Mouse (Mus musculus): Measurements from ENCODE around the gene Dlg2. TPM values are rescaled to one million over a fixed set of nuclear protein-coding genes. Genes with fewer than 3 reads are reported as not detected.

Gene Dlg2
- polyA plus RNA-seq, 1 experiment = 0.21 TPM

DNA sequence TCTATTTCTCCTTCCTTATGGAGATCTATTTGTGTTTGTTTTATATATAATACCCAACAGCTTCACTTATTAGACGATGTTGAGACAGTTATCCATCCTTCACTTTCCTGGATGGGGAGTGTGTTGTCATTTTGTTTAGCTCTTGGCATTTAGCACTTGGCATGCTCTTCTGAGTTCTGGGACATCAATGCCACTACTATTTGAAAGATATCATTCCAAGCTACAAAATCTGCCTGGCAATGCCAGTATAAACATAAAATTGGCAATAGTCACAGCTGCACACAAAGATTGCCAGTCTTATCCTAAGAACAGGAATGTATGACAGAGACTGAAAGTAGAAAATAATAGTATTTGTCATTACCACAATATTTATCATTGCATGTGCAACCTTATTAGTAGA, 735.8 kb downstream of the Dlg2 start:
- 89% methylated on average over 1 of the region's 1 CpGs for WGBS
- no peak for DNase-seq (ENCODE audit: low read depth, low spot score)

DNA sequence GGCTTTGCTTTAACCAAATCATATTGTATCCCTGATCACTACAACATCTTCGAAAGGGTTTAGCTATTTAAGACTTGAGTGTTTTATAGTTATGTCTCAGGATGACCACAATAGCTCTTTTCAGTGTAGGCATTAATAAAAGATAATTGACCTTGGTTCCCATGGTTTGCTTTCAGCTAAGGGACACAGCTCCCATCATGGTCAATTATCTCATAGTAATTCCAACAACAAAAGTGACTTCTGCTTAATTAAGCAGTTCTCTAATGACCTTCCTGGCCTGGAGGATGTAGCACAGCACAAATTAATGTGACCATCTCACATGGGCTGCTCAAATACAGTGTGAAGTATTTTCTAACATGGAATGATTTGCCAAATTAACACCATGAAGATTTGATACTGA, 738.4 kb downstream of the Dlg2 start:
- DNase-seq (ENCODE audit: low read depth, low spot score) = no peak
- WGBS = 47% methylated on average over 1 of the region's 1 CpGs

DNA sequence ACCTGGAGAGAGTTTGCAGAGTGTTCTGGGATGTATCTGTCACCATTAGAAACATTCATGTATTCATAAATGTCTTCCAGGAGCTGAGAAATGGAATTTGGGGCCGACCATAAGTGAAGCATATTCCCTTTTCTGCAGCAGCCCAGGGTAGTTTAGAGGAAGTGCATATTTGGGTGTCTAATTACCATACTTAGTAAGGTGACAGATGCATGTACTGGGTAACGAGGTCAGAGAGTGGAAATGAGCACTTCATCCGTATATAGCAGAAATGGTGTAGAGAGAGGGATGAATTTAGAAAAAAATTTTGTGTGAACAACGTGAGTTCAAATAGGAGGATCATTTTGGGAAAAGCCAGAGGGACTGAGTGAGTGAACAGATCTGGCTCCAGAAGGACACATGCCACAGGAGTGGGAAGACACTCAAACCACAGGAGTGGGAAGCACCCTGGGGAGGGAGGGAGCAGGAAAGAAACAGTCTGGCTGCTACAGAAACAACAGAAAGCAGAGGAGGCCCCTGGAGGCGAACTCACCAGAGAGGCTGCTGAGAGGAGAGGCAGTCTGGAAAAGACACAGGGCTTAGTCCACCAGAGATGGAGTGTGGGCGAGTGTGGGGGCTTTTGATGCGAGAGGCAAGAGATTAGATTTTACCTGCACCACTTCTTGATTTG, 742.0 kb downstream of the Dlg2 start:
- 60% methylated on average over 7 of the region's 7 CpGs for WGBS
- DNase-seq (ENCODE audit: low read depth, low spot score) = no peak

DNA sequence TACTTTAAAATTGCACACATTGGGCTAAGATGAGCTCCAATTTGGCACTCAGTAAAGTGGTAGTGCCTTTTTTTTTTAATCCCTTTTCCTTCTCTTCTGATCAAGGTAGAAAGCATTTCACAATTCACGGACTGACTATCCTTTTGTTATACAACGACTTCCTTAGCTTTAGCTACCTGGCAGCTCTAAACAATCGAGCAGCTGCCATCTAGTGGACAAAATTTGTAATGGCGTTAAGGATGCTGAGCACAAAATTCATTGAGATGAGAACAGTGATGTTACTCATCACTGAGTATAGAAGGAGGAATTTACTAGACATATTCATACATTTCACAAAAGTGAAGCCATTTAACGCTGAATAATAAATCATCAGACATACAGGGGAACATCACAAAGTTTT, 750.0 kb downstream of the Dlg2 start:
- under 1% methylated on average over 5 of the region's 5 CpGs for WGBS
- DNase-seq (ENCODE audit: low read depth, low spot score) = peak; percentile 45

DNA sequence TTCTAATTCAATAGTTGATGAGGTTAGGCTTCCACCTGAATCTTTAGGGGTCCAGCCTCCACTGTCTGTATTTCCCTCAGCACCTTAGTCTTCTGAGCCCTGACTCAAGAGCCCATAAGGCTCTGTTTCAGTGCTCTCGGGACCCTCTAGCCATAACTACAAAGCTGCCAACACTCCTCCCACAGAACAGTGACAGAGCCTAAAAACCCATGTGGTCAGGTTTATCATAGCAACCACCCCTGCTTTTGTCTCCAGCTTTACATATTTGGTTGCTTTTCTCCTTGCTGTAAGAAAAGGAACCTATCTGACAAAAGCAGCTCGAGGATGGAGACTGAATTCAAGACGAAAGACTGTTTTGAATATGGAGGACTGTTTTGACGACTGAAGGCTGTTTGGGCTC, 765.2 kb downstream of the Dlg2 start:
- WGBS = 60% methylated on average over 4 of the region's 4 CpGs
- no peak for DNase-seq (ENCODE audit: low read depth, low spot score)

DNA sequence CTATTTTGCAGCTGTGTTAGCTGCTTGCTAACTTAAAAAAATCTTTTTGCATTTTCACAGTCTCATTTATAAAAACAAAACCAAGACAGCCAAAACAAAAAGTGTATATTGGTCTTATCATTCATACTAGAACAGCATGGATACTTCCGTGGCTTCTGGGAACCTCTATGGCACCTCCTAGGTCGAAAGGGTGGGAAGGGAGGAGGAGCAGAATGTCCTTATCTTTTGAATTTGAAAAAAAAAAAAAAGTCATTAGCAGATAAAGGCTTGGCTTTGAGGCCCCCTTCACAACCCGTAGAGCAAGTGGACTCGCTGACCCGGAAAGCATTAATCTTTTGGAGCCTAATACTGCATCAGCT, 785.2 kb downstream of the Dlg2 start:
- 2% methylated on average over 5 of the region's 5 CpGs for WGBS
- DNase-seq (ENCODE audit: low read depth, low spot score) = no peak

DNA sequence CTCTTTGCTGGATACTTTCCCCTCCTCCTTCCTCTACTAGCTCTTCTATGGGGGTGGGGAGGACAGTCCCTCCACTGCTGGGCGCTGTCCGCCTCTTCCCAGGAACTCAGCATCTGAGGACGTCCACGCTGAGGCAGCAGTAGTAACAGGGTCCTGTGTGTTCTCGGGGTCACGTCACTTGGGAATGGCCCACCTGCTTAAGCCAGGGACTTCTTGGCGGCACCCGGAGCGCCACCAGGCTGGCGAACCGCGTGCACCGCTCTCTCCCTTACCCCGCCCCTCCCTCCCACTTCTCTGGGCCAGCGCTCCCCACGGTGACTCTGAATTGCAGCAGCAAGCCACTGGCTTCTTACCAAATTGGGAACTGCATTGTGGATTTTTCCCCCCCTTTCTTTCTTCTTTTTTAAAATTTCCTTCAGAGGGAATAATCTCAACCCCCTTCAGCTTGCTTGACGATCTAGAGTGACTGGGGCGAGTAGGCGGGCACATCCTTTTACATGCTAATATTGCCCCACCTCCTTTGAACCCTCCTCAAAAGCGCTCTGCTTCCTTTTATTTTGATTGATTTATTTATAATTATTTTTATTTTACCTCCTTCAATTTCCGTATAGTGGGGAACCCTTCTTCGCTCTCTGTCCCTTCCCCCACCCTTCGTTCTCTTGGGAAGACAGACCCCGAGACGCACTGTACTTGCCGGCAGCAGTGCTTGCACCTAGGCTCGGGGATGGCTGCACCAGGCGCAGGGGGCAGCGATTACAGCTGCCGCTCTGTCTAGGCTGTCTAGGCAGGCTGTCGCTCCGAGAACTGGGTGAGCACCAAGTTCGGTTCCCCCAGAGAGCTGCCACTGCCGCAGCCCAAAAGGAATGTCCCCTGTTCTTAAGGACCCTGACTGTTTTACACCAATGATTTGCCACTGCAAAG, 785.8 kb downstream of the Dlg2 start:
- 2% methylated on average over 34 of the region's 34 CpGs for WGBS
- DNase-seq (ENCODE audit: low read depth, low spot score) = no peak

DNA sequence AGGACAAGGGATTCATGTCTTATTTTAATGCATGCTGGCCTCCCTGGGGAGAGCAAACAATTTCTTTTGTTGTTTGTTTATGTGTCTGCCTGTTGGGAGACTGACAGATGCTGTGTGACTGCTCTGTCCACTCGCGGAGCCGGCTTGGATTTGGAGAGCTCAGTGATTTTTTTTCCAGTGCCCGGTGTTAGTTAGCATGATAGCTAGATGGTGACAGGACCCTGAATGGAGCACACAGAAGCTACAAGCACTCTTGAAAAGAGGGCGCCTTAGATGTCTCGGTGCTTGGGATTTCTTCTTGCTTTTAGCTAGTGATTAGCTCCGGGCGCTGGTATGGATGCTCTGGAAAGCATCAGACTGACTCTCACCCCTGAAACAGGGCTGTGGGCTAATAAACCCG, 786.5 kb downstream of the Dlg2 start:
- WGBS = 9% methylated on average over 9 of the region's 9 CpGs
- DNase-seq (ENCODE audit: low read depth, low spot score) = no peak

DNA sequence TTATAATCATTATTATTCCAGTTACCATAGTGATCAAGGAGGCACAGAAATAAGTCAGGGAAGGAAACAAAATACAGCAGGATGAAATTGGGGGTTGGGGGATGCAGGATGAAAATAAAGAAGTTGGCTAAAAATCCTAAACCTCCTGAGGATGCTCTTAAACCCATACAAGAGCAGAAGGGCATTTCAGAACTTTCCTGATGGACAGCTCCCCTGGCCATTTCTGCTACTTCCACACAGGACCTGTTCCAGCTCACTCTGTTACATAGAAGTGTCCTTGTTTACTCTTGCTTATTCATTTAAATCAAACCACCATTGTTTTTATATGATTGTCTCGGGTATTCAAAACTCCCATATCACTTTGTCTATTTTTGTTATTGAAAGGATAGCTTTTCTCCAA, 791.3 kb downstream of the Dlg2 start:
- no peak for DNase-seq (ENCODE audit: low read depth, low spot score)
- WGBS = 17% methylated on average over 1 of the region's 1 CpGs

DNA sequence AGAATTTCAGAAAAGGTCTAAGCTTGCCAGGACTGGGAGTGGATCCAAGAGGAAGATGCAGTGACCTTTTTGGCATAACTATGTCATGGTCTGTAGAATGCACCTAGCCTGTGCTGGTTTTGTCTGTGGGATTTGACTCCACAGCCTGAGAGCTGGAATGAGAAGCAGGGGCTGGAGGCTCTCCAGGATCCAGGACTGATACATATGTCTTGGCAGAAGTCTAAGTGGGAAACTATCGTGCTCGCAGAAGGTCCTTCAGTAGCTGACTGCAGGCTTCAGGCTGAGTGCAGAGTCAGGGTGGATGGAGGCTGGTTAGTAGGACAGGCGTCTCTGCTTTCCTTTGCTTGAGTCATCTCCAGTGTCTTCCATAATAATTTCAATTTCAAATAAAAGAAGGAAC, 807.7 kb downstream of the Dlg2 start:
- no peak for DNase-seq (ENCODE audit: low read depth, low spot score)
- WGBS = 84% methylated on average over 3 of the region's 3 CpGs

DNA sequence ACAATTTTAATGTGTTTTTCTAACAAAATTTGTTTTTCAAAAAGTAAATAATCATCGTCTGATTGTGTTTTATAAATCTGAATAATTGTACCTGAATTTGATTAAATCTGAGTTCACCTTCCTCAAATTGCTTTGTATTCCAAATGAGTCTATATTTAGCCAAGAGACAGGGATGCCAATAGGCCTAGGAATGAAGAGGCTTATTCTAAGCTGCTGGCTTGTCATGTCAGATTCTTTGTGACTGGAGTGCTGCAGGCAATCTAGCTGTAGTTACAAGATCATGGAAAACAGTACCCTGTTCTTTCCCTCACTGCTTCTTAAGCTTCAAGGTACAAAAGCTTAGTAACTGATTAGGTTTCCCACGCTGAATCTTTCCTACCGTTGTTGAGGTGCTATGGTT, 811.9 kb downstream of the Dlg2 start:
- 78% methylated on average over 3 of the region's 3 CpGs for WGBS
- DNase-seq (ENCODE audit: low read depth, low spot score) = no peak

DNA sequence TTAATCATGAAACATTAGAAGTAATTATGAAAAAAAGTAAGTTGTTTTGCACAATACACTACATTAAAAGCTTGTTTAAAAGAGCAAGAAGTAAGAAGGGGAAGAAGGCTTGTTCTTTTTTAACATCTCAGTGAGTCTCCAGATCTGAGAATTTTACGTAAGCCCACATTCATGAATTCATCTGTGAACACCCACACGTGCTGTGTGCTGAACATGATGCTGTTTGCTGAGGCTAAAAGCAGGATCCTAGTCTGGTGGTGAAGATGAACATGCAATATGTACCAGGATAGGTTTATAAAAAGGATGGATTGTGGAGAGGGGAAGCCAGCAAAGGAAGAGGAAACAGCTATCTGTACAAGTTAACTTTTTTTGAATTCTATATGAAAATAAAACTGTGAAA, 819.7 kb downstream of the Dlg2 start:
- no peak for DNase-seq (ENCODE audit: low read depth, low spot score)
- 70% methylated on average over 2 of the region's 2 CpGs for WGBS

DNA sequence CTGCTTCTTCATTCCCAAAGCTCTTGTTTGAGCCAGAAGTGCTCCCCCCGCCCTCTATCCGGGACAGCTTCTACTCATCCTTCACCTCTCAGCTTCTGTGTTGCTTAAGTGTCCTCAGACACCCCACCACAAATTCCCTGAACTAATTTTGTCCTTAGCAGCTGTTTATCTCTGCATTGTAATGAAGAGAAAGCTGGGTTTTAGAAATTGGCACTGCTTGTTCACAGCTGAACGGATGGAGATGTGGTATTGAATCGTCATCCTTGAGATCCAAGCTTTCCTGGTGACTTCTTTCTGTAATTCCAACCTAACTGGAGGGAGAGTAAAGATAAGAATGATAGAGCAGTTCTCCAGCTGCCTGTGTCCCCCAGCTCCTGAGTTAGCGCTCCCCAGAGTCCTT, 834.7 kb downstream of the Dlg2 start:
- DNase-seq (ENCODE audit: low read depth, low spot score) = no peak
- WGBS = 80% methylated on average over 5 of the region's 5 CpGs

DNA sequence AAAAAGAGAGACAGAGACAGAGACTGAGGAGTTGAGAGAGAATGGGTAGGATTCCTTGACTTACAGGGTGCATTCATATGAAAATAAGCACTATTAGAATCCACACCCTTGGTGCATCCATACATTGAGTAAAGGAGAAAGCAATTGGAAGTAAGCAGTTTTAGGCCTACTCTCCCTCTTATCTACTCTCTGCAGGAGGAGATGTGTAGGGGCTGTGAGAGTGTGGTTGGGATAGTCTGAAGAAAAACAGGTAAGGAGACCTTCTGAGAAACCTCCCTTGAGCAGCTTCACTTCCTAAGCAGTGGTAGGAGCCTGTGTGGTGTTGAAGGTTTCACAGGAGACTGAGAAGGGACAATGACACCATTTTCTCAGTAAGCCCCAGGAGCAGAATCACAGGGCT, 868.6 kb downstream of the Dlg2 start:
- DNase-seq (ENCODE audit: low read depth, low spot score) = no peak

DNA sequence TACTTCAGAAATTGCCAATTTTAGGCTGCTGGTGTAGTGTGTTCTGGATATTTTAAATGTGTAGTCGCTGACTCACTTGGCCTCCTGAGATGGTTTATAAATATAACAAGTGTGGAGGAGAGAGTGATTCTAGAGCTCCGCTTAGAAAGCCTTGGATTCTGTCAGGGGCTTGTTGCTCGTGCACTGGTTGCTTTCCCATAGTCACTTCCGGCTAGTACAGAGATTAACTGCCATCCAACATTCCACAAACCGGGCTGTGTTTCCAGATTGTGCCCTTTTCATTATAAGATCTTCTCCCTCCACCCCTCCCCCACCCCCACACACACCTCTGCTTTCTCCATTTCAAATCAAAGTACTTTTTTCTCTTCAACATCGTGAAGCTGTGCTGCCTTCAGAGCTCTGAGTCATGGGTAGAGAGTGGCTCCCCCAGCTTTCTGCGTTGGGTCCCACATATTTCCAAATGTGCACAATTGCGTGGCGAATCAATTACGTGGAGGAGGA, 893.4 kb downstream of the Dlg2 start:
- no peak for DNase-seq (ENCODE audit: low read depth, low spot score)
- 72% methylated on average over 10 of the region's 10 CpGs for WGBS

DNA sequence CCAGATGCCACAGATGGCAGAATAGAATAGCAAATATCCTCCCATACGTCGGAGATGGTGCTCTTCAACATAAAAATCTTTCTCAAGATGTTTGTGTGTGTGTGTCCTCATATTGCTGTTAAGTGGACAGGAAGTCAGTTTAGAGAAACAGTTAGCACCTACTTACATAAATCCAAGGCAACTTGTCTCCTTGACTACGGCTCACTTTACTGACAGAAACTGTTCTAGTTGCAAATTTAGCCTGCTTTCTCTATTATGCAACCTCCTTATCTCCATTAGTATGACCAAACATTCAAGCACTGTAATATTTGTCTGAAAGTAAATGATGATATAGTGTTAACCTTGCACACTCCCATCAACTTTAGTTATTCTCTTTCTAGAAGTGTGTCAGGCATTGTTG, 905.8 kb downstream of the Dlg2 start:
- 63% methylated on average over 3 of the region's 3 CpGs for WGBS
- DNase-seq (ENCODE audit: low read depth, low spot score) = no peak

DNA sequence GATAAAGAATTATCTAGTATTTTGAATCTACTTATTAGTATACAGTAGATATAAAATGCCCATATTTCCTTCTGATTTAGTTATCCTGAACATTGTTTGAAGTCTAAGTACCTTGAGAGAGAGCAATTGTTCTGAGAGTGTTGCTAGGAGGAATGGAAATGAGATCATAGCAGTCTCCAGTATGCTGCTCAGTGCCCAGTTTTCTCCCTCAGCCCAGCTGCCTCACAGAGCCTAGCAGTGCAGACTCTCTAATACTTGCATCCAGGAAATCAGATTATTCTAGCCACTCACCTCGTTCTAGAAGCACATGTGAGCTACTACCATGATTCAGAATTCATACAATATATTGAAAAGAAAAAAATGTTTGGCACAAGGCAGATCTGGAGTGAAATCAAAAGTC, 907.4 kb downstream of the Dlg2 start:
- no peak for DNase-seq (ENCODE audit: low read depth, low spot score)
- WGBS = 15% methylated on average over 1 of the region's 1 CpGs

DNA sequence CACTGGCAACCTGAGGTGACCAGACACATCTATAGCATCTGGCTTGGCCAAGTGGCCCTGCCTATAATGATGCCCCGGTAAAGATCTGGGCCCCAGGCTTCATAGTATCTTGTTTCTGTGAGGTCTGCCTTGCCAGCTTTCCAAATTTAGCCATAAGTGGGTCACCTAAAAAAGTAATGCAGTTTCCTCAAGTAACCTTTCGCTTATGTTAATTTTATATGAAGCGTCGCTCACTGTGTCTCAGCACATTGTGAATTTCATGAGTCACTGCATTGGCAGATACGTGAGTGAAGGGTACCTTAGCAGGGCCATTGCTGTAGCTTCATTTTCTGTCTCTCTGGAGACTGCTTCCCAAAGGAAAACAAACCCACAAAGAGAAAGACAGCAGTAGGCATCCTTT, 912.8 kb downstream of the Dlg2 start:
- DNase-seq (ENCODE audit: low read depth, low spot score) = no peak
- WGBS = 77% methylated on average over 5 of the region's 5 CpGs

DNA sequence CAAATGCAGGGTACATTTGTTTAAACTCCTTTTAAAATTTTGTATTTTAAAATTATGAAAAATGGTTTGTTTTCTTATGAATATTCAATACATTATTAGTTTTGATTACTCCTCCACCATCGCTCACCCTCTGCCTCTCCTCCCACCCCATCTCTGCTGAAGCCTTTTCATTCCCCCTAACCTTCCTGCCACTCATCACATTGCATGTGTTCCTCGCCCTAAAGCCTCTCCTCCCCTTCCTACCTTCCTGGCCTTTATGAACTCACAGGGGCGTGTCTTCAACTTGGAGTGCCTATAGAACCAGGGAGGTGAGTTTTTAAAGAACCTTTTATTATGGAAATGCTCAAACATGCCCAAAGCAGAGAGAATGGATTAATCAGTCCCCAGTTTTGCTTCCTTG, 921.4 kb downstream of the Dlg2 start:
- WGBS = 33% methylated on average over 3 of the region's 3 CpGs
- no peak for DNase-seq (ENCODE audit: low read depth, low spot score)

DNA sequence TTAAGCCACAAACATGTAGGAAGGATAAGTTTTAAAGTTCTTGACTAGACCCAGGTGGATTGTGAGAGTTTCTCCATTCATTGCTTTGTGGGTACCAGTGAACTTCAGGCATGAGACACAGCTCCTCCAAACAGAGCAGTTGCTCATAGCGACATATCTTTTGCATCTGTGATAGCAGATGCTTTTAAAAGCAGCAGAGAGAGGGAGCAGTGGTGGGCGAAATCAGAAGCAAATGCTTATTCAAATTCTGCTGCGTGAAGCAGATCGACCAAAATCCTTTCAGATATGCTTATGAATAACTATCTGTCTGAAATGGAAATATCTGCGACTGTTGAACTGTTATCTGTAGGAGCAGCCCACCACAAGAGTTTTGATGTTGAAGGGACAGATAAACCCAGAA, 935.6 kb downstream of the Dlg2 start:
- 75% methylated on average over 5 of the region's 5 CpGs for WGBS
- no peak for DNase-seq (ENCODE audit: low read depth, low spot score)

DNA sequence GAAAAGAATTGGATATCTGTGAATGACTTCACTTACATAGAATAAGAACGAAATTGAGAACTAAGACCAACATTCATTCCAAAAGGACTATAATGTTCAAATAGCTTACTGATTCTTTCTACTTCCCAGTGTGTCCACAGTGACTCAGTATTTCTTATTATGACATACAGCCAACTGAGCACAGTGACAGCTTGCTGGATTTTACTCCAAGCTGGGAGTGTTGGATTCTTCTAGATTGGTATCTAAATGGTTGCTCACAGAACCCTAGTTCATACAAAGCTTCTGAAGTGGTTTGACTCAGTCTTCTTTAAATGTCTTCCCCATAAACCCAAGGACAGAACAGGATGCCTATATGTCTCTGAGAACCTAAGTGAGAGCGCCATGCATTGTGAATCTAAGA, 937.7 kb downstream of the Dlg2 start:
- 77% methylated on average over 2 of the region's 2 CpGs for WGBS
- no peak for DNase-seq (ENCODE audit: low read depth, low spot score)

All from large intestine, adult 2 months (tissue).